Mouse (Mus musculus): ENCODE results near the gene Foxr1.
"Not testable (repeated sequence)": the region's sequence is repeated elsewhere in the genome, so short reads cannot be mapped to it uniquely, and the experiment has no call there.

Gene Foxr1

GRCm38 (mm10) chr9:44417156-44417891 lies 23.6 kb downstream of the Foxr1 start:
- no peak for DNase-seq (ENCODE audit: low spot score)

- no peak for DNase-seq (ENCODE audit: low spot score)
Observed at GRCm38 (mm10) chr9:44412781-44413180, 28.2 kb downstream of the Foxr1 start.

- no peak for DNase-seq (ENCODE audit: low spot score)
Observed at GRCm38 (mm10) chr9:44412306-44412705, 28.6 kb downstream of the Foxr1 start.

GRCm38 (mm10) chr9:44411601-44412130 lies 29.3 kb downstream of the Foxr1 start:
- no peak for DNase-seq (ENCODE audit: low spot score)

- no peak for DNase-seq (ENCODE audit: low spot score)
Observed at GRCm38 (mm10) chr9:44410647-44411336, 30.1 kb downstream of the Foxr1 start.

GRCm38 (mm10) chr9:44408693-44409092 lies 32.2 kb downstream of the Foxr1 start:
- not testable (repeated sequence) for DNase-seq (ENCODE audit: low spot score)

GRCm38 (mm10) chr9:44407752-44408097 lies 33.2 kb downstream of the Foxr1 start:
- DNase-seq (ENCODE audit: low spot score), result no peak

GRCm38 (mm10) chr9:44406906-44407751 lies 33.8 kb downstream of the Foxr1 start, which contains the start of the genes Rps25 and Trappc4:
Rps25 (plus strand) TSS chr9:44407139.
Trappc4 (minus strand) TSS chr9:44407600.
- peak; percentile 97 for DNase-seq (ENCODE audit: low spot score)

- DNase-seq (ENCODE audit: low spot score), result no peak
Observed at GRCm38 (mm10) chr9:44405011-44405410, 35.9 kb downstream of the Foxr1 start.

GRCm38 (mm10) chr9:44401081-44401480 lies 39.9 kb downstream of the Foxr1 start:
- peak; percentile 56 for DNase-seq (ENCODE audit: low spot score)

- DNase-seq (ENCODE audit: low spot score), result no peak
Observed at GRCm38 (mm10) chr9:44399795-44400114, 41.2 kb downstream of the Foxr1 start.

- no peak for DNase-seq (ENCODE audit: low spot score)
Observed at GRCm38 (mm10) chr9:44399114-44399794, 41.7 kb downstream of the Foxr1 start.

- DNase-seq (ENCODE audit: low spot score), result no peak
Observed at GRCm38 (mm10) chr9:44398551-44398950, 42.4 kb downstream of the Foxr1 start.

- peak; percentile 82 for DNase-seq (ENCODE audit: low spot score)
Observed at GRCm38 (mm10) chr9:44398087-44398486, 42.8 kb downstream of the Foxr1 start.

- peak; percentile 98 for DNase-seq (ENCODE audit: low spot score)
Observed at GRCm38 (mm10) chr9:44396684-44397411, 44.1 kb downstream of the Foxr1 start, which contains the start of gene Slc37a4. Slc37a4 (plus strand) TSS chr9:44396852.

GRCm38 (mm10) chr9:44391466-44391865 lies 49.5 kb downstream of the Foxr1 start:
- DNase-seq (ENCODE audit: low spot score), result peak; percentile 61

- DNase-seq (ENCODE audit: low spot score), result no peak
Observed at GRCm38 (mm10) chr9:44389273-44389672, 51.7 kb downstream of the Foxr1 start.

GRCm38 (mm10) chr9:44387221-44387620 lies 53.7 kb downstream of the Foxr1 start:
- no peak for DNase-seq (ENCODE audit: low spot score)

GRCm38 (mm10) chr9:44384596-44384995 lies 56.3 kb downstream of the Foxr1 start:
- DNase-seq (ENCODE audit: low spot score), result no peak

All from yolk sac, embryonic 10.5 days (tissue).